ENCODE assay signal across 22 mouse cellular contexts in genomic region chr19:36764451-36764850, GRCm38 (mm10). TPM values are rescaled to one million over a fixed set of nuclear protein-coding genes. Genes with fewer than 3 reads are reported as not detected.
"Had no signal": no experiment of that assay in that cellular context is flagged by ENCODE, and none has a peak within 500 bp of the region (broad histone marks: within the 10 kb centered on the region; RNA-seq: fewer than 3 reads in every experiment).

No protein-coding gene starts in this region.

- H3K36me3 ChIP-seq: liver, embryonic 12.5 days; lung, embryonic 15.5 days; midbrain, embryonic 10.5 days; midbrain, embryonic 12.5 days; neural tube, embryonic 13.5 days; neural tube, embryonic 15.5 days had no signal

- H3K4me3 ChIP-seq: liver, embryonic 12.5 days; lung, embryonic 15.5 days; midbrain, embryonic 10.5 days; midbrain, embryonic 12.5 days; myocyte; neural tube, embryonic 13.5 days; neural tube, embryonic 15.5 days had no signal

- H3K4me1 ChIP-seq: liver, embryonic 12.5 days; lung, embryonic 15.5 days; midbrain, embryonic 10.5 days; midbrain, embryonic 12.5 days; neural tube, embryonic 13.5 days; neural tube, embryonic 15.5 days had no signal

- H3K27ac ChIP-seq: liver, embryonic 12.5 days; liver, embryonic 14.5 days; lung, embryonic 15.5 days; midbrain, embryonic 10.5 days; midbrain, embryonic 12.5 days; neural tube, embryonic 13.5 days; neural tube, embryonic 15.5 days had no signal

- H3K9ac ChIP-seq: liver, embryonic 12.5 days; liver, embryonic 14.5 days; lung, embryonic 15.5 days; midbrain, embryonic 12.5 days; neural tube, embryonic 13.5 days; neural tube, embryonic 15.5 days had no signal

- H3K9me3 ChIP-seq: liver, embryonic 12.5 days; lung, embryonic 15.5 days; midbrain, embryonic 10.5 days; midbrain, embryonic 12.5 days; neural tube, embryonic 13.5 days; neural tube, embryonic 15.5 days had no signal

- H3K27me3 ChIP-seq: liver, embryonic 12.5 days; lung, embryonic 15.5 days; midbrain, embryonic 12.5 days; neural tube, embryonic 13.5 days; neural tube, embryonic 15.5 days had no signal

- H3K4me2 ChIP-seq: liver, embryonic 12.5 days; lung, embryonic 15.5 days; midbrain, embryonic 12.5 days; neural tube, embryonic 13.5 days; neural tube, embryonic 15.5 days had no signal

- DNase-seq: lung, adult 18-20 months; lung, postnatal 36 days; midbrain, embryonic 14.5 days; retina, postnatal 1 day; right cerebral cortex, adult 18-20 months; right cerebral cortex, postnatal 25 days; right cerebral cortex, postnatal 4 days; spleen, adult 18-20 months; thymus, adult 18-20 months; thymus, postnatal 14 days; thymus, postnatal 36 days had no signal

- ATAC-seq: liver, embryonic 12.5 days; midbrain, embryonic 16.5 days had no signal

RNA-seq across cellular contexts. Expression of gene Ppp1r3c, which starts 28.0 kb away (rescaled TPM):
- total RNA-seq: megakaryocyte, adult 5-6 weeks; megakaryocyte-erythroid progenitor cell, adult 5-6 weeks had no signal
- polyA plus RNA-seq: myocyte had no signal
